ENCODE assay signal across 11 mouse cellular contexts in the genomic region with DNA sequence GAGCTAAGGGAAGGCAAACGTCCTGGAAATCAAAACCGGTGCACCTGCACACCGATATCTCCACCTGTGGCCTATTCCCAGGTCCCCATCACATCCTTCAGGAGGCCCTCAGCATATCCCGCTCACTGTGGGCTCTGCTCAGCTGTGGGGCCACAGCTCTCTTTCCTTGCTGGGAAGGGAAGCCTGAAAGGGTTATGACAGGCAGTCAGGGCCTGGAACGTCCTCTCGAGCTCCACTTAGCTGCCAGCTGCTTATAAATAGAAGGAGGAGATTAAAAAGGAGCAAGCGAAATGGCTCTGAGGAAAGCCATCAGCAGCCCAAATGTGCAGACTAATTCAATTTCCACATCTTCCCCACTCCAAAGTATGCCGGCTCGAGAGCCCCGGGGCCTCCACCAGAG.
DNase-seq lines count a peak whose midpoint lies in the region; ATAC-seq lines count a peak whose summit lies in the region.
"Had no signal": no experiment of that assay in that cellular context is flagged by ENCODE, and none has a peak within 500 bp of the region (broad histone marks: within the 10 kb centered on the region; RNA-seq: fewer than 3 reads in every experiment).

No protein-coding gene starts in this region.

- no peak overlapping the region for H3K4me3 ChIP-seq in neural tube, embryonic 13.5 days
- no peak overlapping the region for H3K4me3 ChIP-seq in hindbrain, embryonic 14.5 days (replicated peaks; ENCODE audit: low read length)
- H3K4me3 ChIP-seq: lung, embryonic 15.5 days; midbrain, embryonic 12.5 days; stomach, embryonic 15.5 days had no signal

- peak; percentile 64 for ATAC-seq in frontal cortex, adult (ENCODE audit: low TSS enrichment)
- no peak for ATAC-seq in neural tube, embryonic 13.5 days (ENCODE audit: low read depth)
- no peak for ATAC-seq in hindbrain, embryonic 14.5 days (ENCODE audit: low FRiP score)
- ATAC-seq in megakaryocyte-erythroid progenitor cell, adult 5-6 weeks (replicated peaks; ENCODE audit: low FRiP score, low TSS enrichment, poor library complexity, severe bottlenecking) = no peak

- H3K4me2 ChIP-seq in neural tube, embryonic 13.5 days = no peak overlapping the region
- no peak overlapping the region for H3K4me2 ChIP-seq in hindbrain, embryonic 14.5 days (replicated peaks)
- H3K4me2 ChIP-seq: lung, embryonic 15.5 days; midbrain, embryonic 12.5 days; stomach, embryonic 15.5 days had no signal

- peaks cover 11% of the 10 kb centered on the region; the same call in 1 of the 2 replicates for H3K4me1 ChIP-seq in neural tube, embryonic 13.5 days (replicated peaks)
- no peaks in the 10 kb centered on the region for H3K4me1 ChIP-seq in hindbrain, embryonic 14.5 days (replicated peaks; ENCODE audit: control insufficient read depth, insufficient read depth, low read length)

- H3K9ac ChIP-seq in neural tube, embryonic 13.5 days = peak overlapping the region; percentile 17; the same call in 1 of the 2 replicates
- no peak overlapping the region for H3K9ac ChIP-seq in hindbrain, embryonic 14.5 days
- H3K9ac ChIP-seq: lung, embryonic 15.5 days; midbrain, embryonic 12.5 days; stomach, embryonic 15.5 days had no signal

- no peak overlapping the region for H3K27ac ChIP-seq in neural tube, embryonic 13.5 days (replicated peaks)
- H3K27ac ChIP-seq in hindbrain, embryonic 14.5 days = peak overlapping the region; percentile 15; the same call in 1 of the 2 replicates
- H3K27ac ChIP-seq: lung, embryonic 15.5 days; midbrain, embryonic 12.5 days; stomach, embryonic 15.5 days had no signal

- WGBS in neural tube, embryonic 13.5 days = 77% methylated on average over 10 of the region's 10 CpGs
- WGBS in hindbrain, embryonic 14.5 days = 68% methylated on average over 10 of the region's 10 CpGs

- H3K9me3 ChIP-seq in neural tube, embryonic 13.5 days = no peaks in the 10 kb centered on the region
- H3K9me3 ChIP-seq in hindbrain, embryonic 14.5 days (ENCODE audit: control insufficient read depth, low read length) = no peaks in the 10 kb centered on the region
- H3K9me3 ChIP-seq: lung, embryonic 15.5 days; midbrain, embryonic 12.5 days; stomach, embryonic 15.5 days had no signal

- H3K36me3 ChIP-seq in neural tube, embryonic 13.5 days = no peaks in the 10 kb centered on the region
- no peaks in the 10 kb centered on the region for H3K36me3 ChIP-seq in hindbrain, embryonic 14.5 days (replicated peaks; ENCODE audit: control insufficient read depth, insufficient read depth)
- H3K36me3 ChIP-seq: lung, embryonic 15.5 days; midbrain, embryonic 12.5 days; stomach, embryonic 15.5 days had no signal

- no peak for DNase-seq in frontal cortex, postnatal 36 days (ENCODE audit: low spot score in 2 of 2)
- DNase-seq in neural tube, embryonic 10.5 days (ENCODE audit: extremely low spot score, low spot score) = no peak
- no peak for DNase-seq in hindbrain, embryonic 14.5 days (ENCODE audit: low spot score)
- no peak for DNase-seq in lung, postnatal 36 days
- no peak for DNase-seq in Muller cell, postnatal 12 days (ENCODE audit: inconsistent ontology term)

- no peaks in the 10 kb centered on the region for H3K27me3 ChIP-seq in neural tube, embryonic 13.5 days
- no peaks in the 10 kb centered on the region for H3K27me3 ChIP-seq in hindbrain, embryonic 14.5 days (ENCODE audit: control insufficient read depth, insufficient read depth, low read length)
- H3K27me3 ChIP-seq: lung, embryonic 15.5 days; stomach, embryonic 15.5 days had no signal
